Mouse (Mus musculus) layer of hippocampus, postnatal 10 days (tissue): ENCODE measurements around the gene Zfp385a. TPM values are rescaled to one million over a fixed set of nuclear protein-coding genes. Genes with fewer than 3 reads are reported as not detected.

Experiments
- DNase-seq, 2 experiments: peaks; one replicate each; pipeline ENCODE4 v3.0.0; 2021; ENCODE audit warnings: low spot score in 2 of 2
- total RNA-seq, 2 experiments: library from RNA; stranded (reverse); gene quantifications; 2 replicates each; pipeline ENCODE4 v1.2.3; 2021

The Zfp385a gene
- total RNA-seq, 2 experiments from 2014 or later = 36.5 to 45.0 TPM

- DNase-seq = no peak
Measured at GRCm38 (mm10) chr15:103310365-103310910, 29.5 kb downstream of the Zfp385a start, which contains the start of gene Gpr84. TSS of gene Gpr84 (minus strand) at chr15:103310612.

- no peak for DNase-seq
Measured at GRCm38 (mm10) chr15:103308876-103309580, 30.9 kb downstream of the Zfp385a start.

- no peak for DNase-seq
Measured at GRCm38 (mm10) chr15:103308056-103308875, 31.6 kb downstream of the Zfp385a start.

GRCm38 (mm10) chr15:103307125-103307524, 32.8 kb downstream of the Zfp385a start:
- peak; percentile 96 for DNase-seq

- DNase-seq = no peak
Measured at GRCm38 (mm10) chr15:103305792-103306645, 33.9 kb downstream of the Zfp385a start.

GRCm38 (mm10) chr15:103305070-103305678, 34.7 kb downstream of the Zfp385a start:
- DNase-seq = peak; percentile 97

- DNase-seq = no peak
Measured at GRCm38 (mm10) chr15:103304616-103304969, 35.3 kb downstream of the Zfp385a start.

- no peak for DNase-seq
Measured at GRCm38 (mm10) chr15:103303916-103304615, 35.8 kb downstream of the Zfp385a start.

- no peak for DNase-seq
Measured at GRCm38 (mm10) chr15:103302341-103303021, 37.4 kb downstream of the Zfp385a start.

- no peak for DNase-seq
Measured at GRCm38 (mm10) chr15:103301547-103302340, 38.1 kb downstream of the Zfp385a start.

- no peak for DNase-seq
Measured at GRCm38 (mm10) chr15:103301046-103301445, 38.8 kb downstream of the Zfp385a start.

- no peak for DNase-seq
Measured at GRCm38 (mm10) chr15:103300560-103300959, 39.3 kb downstream of the Zfp385a start.

- peak in 1 of 2 experiments; percentile 69 for DNase-seq
Measured at GRCm38 (mm10) chr15:103300067-103300471, 39.8 kb downstream of the Zfp385a start.

- no peak for DNase-seq
Measured at GRCm38 (mm10) chr15:103299644-103300043, 40.2 kb downstream of the Zfp385a start.

- DNase-seq = no peak
Measured at GRCm38 (mm10) chr15:103298861-103299616, 40.9 kb downstream of the Zfp385a start.

GRCm38 (mm10) chr15:103298026-103298425, 41.9 kb downstream of the Zfp385a start:
- DNase-seq = no peak

GRCm38 (mm10) chr15:103297313-103297712, 42.6 kb downstream of the Zfp385a start:
- no peak for DNase-seq

GRCm38 (mm10) chr15:103295851-103296250, 44.0 kb downstream of the Zfp385a start:
- DNase-seq = no peak
